Mouse (Mus musculus) liver, embryonic 14.5 days (tissue): ENCODE results near the gene Zfp69.

Experiments
- CTCF ChIP-seq: IDR thresholded peaks from 2 replicates; pipeline ENCODE4 v1.5.1; 2016; ENCODE audit warnings: antibody characterized with exemption, low read depth, control low read depth
- EP300 ChIP-seq: IDR thresholded peaks from 2 replicates; pipeline ENCODE4 v1.6.1; 2016; ENCODE audit warnings: antibody characterized with exemption, low read depth

GRCm38 (mm10) chr4:120971842-120972241, 20.3 kb upstream of the Zfp69 start:
- TF ChIP-seq CTCF (no peak), EP300 (no peak)
